Mouse (Mus musculus) stomach, postnatal 0 days (tissue): ENCODE data around the gene Gmpr.
A peak's percentile ranks its signal among the peaks of the same experiment; 100 is the strongest.

Experiments
- CTCF ChIP-seq: IDR thresholded peaks from 2 replicates; pipeline ENCODE4 v1.5.1; 2016; ENCODE audit warnings: antibody characterized with exemption, low read depth, mild to moderate bottlenecking, moderate library complexity
- EP300 ChIP-seq: optimal IDR thresholded peaks from 2 replicates; pipeline ENCODE3; 2016; ENCODE audit warnings: antibody characterized with exemption

GRCm38 (mm10) chr13:45508495-45508894, 1.3 kb downstream of the Gmpr start:
- peak; percentile 41 for TF ChIP-seq CTCF
- TF ChIP-seq EP300 = no peak
